Mouse (Mus musculus) heart, adult 2 months (tissue): ENCODE measurements at regions not wholly inside any gene's neighbourhood (a gene's known extent, or its start where the extent isn't known, plus 50 kb on each side); places are given as distances from the start of the nearest gene placed in this dataset.

Experiments used
- DNase-seq, 2 experiments: peaks; one replicate each; pipeline ENCODE4 v3.0.0; 2021
- H3K27ac ChIP-seq: fragments of 200-600 bp; 2 replicates; pipeline ENCODE4 v1.8.1; 2022
- H3K27me3 ChIP-seq: fragments of 200-500 bp; 2 replicates; pipeline ENCODE4 v1.6.1; 2012; ENCODE audit warnings: mild to moderate bottlenecking, low read length, inconsistent platforms, mixed read lengths; ENCODE audit not compliant: control insufficient read depth, insufficient read depth
- H3K36me3 ChIP-seq: fragments of 200-500 bp; 2 replicates; pipeline ENCODE4 v1.6.1; 2012; ENCODE audit warnings: low read length, inconsistent platforms; ENCODE audit not compliant: control insufficient read depth, insufficient read depth
- H3K4me1 ChIP-seq: fragments of 200-500 bp; 2 replicates; pipeline ENCODE4 v1.6.1; 2011; ENCODE audit warnings: low read length; ENCODE audit not compliant: control insufficient read depth, insufficient read depth
- H3K4me3 ChIP-seq: fragments of 200-600 bp; 2 replicates; pipeline ENCODE4 v1.8.1; 2022
- H3K79me2 ChIP-seq: fragments of 200-500 bp; replicated peaks from 2 replicates; pipeline ENCODE4 v1.6.1; 2012; ENCODE audit warnings: mild to moderate bottlenecking, inconsistent platforms, low read length, moderate library complexity, mixed read lengths; ENCODE audit not compliant: control insufficient read depth, insufficient read depth
- H3K9ac ChIP-seq: fragments of 200-500 bp; 2 replicates; pipeline ENCODE4 v1.6.1; 2012; ENCODE audit warnings: low read depth, mild to moderate bottlenecking, control low read depth, inconsistent platforms, low read length, mixed read lengths
- CTCF ChIP-seq: fragments of 200-600 bp; IDR thresholded peaks from 2 replicates; pipeline ENCODE4 v1.8.1; 2022; ENCODE audit warnings: antibody characterized with exemption, mild to moderate bottlenecking, moderate library complexity
- EP300 ChIP-seq: fragments of 200-500 bp; IDR thresholded peaks from 2 replicates; pipeline ENCODE4 v1.6.1; 2011; ENCODE audit warnings: low read depth, low read length, control low read depth; ENCODE audit not compliant: insufficient read depth
- POLR2A ChIP-seq: fragments of 200-500 bp; IDR thresholded peaks from 2 replicates; pipeline ENCODE4 v1.6.1; 2011; ENCODE audit warnings: mild to moderate bottlenecking, low read depth, low read length, control low read depth; ENCODE audit not compliant: insufficient read depth
- WGBS: fragments of 180-500 bp; shearing (Covaris S2); methylation state at CpG from one replicate; pipeline ENCODE4 v1.1.7; 2018; 5-methylcytosine and 5-hydroxymethylcytosine counted together
- intact Hi-C: fragments of 180-260 bp; cut with DNase I; formaldehyde crosslinking; loops from one replicate; pipeline ENCODE4 v1.15.1; 2025

DNA sequence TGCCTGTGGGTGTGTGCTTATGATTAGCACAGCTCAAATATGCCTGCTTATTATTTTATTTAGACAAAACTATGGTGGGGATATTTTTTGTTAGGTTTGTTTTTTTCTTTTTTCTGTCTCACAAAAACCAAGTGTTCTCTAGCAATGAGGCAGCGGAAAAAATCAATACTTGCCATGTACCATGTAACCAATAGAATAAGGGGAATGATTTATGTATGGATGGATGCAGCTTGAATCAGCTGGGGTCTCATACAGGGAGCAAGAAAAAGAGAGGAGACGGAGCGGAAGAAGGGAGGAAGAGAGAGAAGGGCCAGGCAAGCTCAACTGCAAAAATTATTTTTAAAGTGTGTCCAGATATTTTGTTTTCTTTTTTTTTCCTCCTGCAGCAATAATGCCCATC, 97.2 kb upstream of the Ccdc85a start:
- intact Hi-C loops: no loop called here
- H3K27ac ChIP-seq: no peak overlapping the region
- no peak for TF ChIP-seq POLR2A

DNA sequence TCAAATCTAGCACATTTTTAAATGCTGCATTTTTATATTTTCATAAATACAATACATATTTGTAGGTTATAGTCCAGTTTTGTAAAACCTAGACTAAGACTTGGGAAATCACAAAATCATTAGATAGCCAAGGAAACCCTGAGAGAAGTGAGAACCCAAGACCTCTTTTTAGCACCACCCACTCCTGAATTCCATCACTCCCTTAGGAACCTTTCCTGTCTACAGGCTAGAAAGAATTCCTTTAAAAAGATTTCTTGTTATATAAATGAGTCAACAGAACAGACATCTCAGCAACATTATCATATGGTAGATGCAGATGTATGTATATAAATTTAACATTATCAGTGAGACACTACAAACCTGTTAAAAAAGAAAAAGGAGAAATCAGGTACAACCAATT, 86.6 kb upstream of the Ccdc85a start:
- Histone ChIP-seq H3K4me1 (no peaks in the 10 kb centered on the region), H3K79me2 (no peaks in the 10 kb centered on the region), H3K27ac (no peak overlapping the region), H3K36me3 (no peaks in the 10 kb centered on the region), H3K27me3 (no peaks in the 10 kb centered on the region), H3K9ac (no peak overlapping the region), H3K4me3 (no peak overlapping the region)
- intact Hi-C loops: no loop called here
- TF ChIP-seq POLR2A (no peak), CTCF (no peak), EP300 (no peak)
- DNase-seq: no peak

More for the DNA sequence above, 97.2 kb upstream of the Ccdc85a start:
- H3K36me3 ChIP-seq: no peaks in the 10 kb centered on the region
- no peaks in the 10 kb centered on the region for H3K27me3 ChIP-seq
- DNase-seq: no peak
- H3K4me3 ChIP-seq: no peak overlapping the region
- H3K9ac ChIP-seq: no peak overlapping the region
- no peaks in the 10 kb centered on the region for H3K4me1 ChIP-seq
- 88% methylated on average over 3 of the region's 3 CpGs for WGBS
- no peaks in the 10 kb centered on the region for H3K79me2 ChIP-seq

DNA sequence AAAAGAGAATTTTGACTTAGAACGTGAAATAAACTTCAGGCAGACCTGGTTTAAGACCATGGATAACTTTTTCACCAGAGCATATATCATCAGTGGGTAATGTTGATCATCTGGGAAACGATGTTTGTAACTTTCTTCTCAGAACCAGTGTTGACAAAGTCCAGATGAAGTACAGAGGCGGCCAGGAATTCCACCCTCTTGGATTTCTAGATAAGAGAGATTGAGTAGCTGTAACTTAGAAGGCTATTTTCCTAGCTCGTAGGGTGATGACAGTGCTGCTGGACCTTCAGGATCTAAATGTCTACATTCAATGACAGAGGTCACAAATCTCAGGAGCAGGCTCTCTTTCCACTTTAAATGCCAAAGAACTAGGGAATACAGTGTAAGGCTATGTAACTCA, 85.2 kb upstream of the Ccdc85a start:
- H3K4me1 ChIP-seq: no peaks in the 10 kb centered on the region
- 34% methylated on average over 4 of the region's 4 CpGs for WGBS

DNA sequence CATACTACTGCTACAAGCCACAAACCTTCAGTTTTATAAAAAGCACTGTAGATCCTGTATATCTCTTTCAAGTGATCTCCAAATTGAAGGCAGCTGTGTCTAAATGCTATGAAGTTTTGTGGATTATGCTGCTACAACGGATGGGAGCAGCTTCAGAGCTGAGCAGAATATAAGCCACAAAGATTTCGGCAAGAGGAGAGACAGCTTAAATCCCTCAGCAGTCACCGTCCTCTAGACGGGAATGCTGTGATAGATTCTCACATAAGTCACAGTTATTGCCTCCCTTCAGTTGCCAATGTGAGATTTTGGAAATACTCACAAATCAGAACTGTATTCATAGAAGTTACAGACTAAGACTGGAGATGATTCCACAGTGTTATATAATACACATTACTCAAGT, 76.3 kb upstream of the Ccdc85a start:
- H3K27me3 ChIP-seq: no peaks in the 10 kb centered on the region
- no peaks in the 10 kb centered on the region for H3K79me2 ChIP-seq
- no peaks in the 10 kb centered on the region for H3K4me1 ChIP-seq
- H3K9ac ChIP-seq: no peak overlapping the region
- no peaks in the 10 kb centered on the region for H3K36me3 ChIP-seq
- intact Hi-C loops: no loop called here
- H3K27ac ChIP-seq: no peak overlapping the region
- no peak overlapping the region for H3K4me3 ChIP-seq
- 71% methylated on average over 4 of the region's 4 CpGs for WGBS
- DNase-seq: no peak
- TF ChIP-seq POLR2A (no peak), EP300 (no peak), CTCF (no peak)

More for the DNA sequence above, 85.2 kb upstream of the Ccdc85a start:
- TF ChIP-seq EP300 (no peak), CTCF (no peak), POLR2A (no peak)
- no peak for DNase-seq
- H3K27me3 ChIP-seq: no peaks in the 10 kb centered on the region
- H3K79me2 ChIP-seq: no peaks in the 10 kb centered on the region
- H3K4me3 ChIP-seq: no peak overlapping the region
- H3K9ac ChIP-seq: no peak overlapping the region
- no peak overlapping the region for H3K27ac ChIP-seq
- H3K36me3 ChIP-seq: no peaks in the 10 kb centered on the region
- intact Hi-C loops: no loop called here

DNA sequence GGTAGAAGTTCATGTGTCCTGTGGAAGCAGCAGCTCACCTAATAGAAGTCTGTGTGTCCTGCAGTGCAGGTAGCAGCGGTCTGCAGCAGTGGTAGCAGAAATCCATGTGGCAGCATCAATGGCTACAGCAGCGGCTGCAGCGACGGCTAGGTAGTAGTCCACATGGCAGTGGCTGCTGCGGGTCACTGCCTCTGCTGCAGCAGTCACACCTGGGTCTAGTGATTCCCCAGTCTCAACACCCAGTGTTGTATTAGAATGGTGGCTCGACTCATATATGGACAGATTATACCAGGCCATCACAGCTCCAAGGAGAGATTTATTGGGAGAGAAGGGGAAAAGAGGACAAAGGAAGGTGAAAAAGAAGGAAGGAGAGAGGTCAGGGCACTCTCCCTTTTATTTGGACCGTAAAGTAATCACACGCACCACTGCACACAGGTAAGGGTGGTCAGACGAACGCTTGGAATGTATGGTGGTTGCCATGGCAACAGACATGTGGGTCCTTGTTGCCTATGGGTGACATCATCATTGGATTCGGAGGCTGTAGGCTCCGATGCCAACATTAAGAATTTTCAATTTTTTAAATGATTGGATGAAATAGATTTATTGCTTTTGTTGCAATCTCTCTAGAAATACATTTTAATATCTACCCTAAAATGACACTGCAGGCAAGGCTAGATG, 71.2 kb upstream of the Ccdc85a start:
- intact Hi-C loops: no loop called here
- TF ChIP-seq CTCF: no peak
- TF ChIP-seq POLR2A: no peak
- no peak for TF ChIP-seq EP300

GRCm38 (mm10) chr11:28649446-28649845, 65.3 kb upstream of the Ccdc85a start:
- DNase-seq: no peak
- no peak for TF ChIP-seq EP300
- Histone ChIP-seq H3K4me1 (no peaks in the 10 kb centered on the region), H3K27ac (no peak overlapping the region), H3K27me3 (no peaks in the 10 kb centered on the region), H3K79me2 (no peaks in the 10 kb centered on the region), H3K9ac (no peak overlapping the region), H3K36me3 (no peaks in the 10 kb centered on the region), H3K4me3 (no peak overlapping the region)
- 79% methylated on average over 7 of the region's 7 CpGs for WGBS
- intact Hi-C loops: no loop called here

More for the DNA sequence above, 71.2 kb upstream of the Ccdc85a start:
- Histone ChIP-seq H3K36me3 (no peaks in the 10 kb centered on the region), H3K9ac (no peak overlapping the region), H3K27me3 (no peaks in the 10 kb centered on the region), H3K4me3 (no peak overlapping the region), H3K79me2 (no peaks in the 10 kb centered on the region), H3K4me1 (no peaks in the 10 kb centered on the region), H3K27ac (no peak overlapping the region)
- WGBS: 89% methylated on average over 12 of the region's 12 CpGs
- no peak for DNase-seq
